Mouse (Mus musculus) midbrain, postnatal 0 days (tissue): Measurements from ENCODE around the gene Ikbip. TPM values are rescaled to one million over a fixed set of nuclear protein-coding genes. Genes with fewer than 3 reads are reported as not detected.

Source experiments
- ATAC-seq: fragments of 200-750 bp; cut with Nextera tagmentation; 2 replicates; pipeline ENCODE4 v1.8.0; 2017; ENCODE audit warnings: moderate number of reproducible peaks, mild to moderate bottlenecking, moderate TSS enrichment, moderate library complexity; ENCODE audit not compliant: low FRiP score
- DNase-seq: peaks from one replicate; pipeline ENCODE4 v3.0.0-alpha.2; 2015; ENCODE audit warnings: low spot score
- H3K27ac ChIP-seq: fragments of 300-500 bp; sonication (generic); 2 replicates; pipeline ENCODE4 v1.5.1; 2014; ENCODE audit warnings: low read depth, mild to moderate bottlenecking, low read length, mixed read lengths
- H3K27me3 ChIP-seq: fragments of 300-500 bp; sonication (generic); 2 replicates; pipeline ENCODE4 v1.6.1; 2014; ENCODE audit warnings: low read length, control low read depth, mixed read lengths; ENCODE audit not compliant: insufficient read depth
- H3K36me3 ChIP-seq: fragments of 300-500 bp; sonication (generic); 2 replicates; pipeline ENCODE4 v1.6.1; 2014; ENCODE audit warnings: low read length, control low read depth, mixed read lengths; ENCODE audit not compliant: insufficient read depth
- H3K4me1 ChIP-seq: fragments of 300-500 bp; sonication (generic); 2 replicates; pipeline ENCODE4 v1.6.1; 2014; ENCODE audit warnings: mild to moderate bottlenecking, control low read depth, antibody characterized with exemption, low read length, mixed read lengths; ENCODE audit not compliant: insufficient read depth
- H3K4me2 ChIP-seq: fragments of 300-500 bp; sonication (generic); 2 replicates; pipeline ENCODE4 v1.6.1; 2014; ENCODE audit warnings: low read depth, mild to moderate bottlenecking, low read length, mixed read lengths; ENCODE audit not compliant: poor library complexity, severe bottlenecking
- H3K4me3 ChIP-seq: fragments of 300-500 bp; sonication (generic); 2 replicates; pipeline ENCODE4 v1.5.1; 2014; ENCODE audit warnings: low read depth, mild to moderate bottlenecking, low read length, moderate library complexity
- H3K9ac ChIP-seq: fragments of 300-500 bp; sonication (generic); replicated peaks from 2 replicates; pipeline ENCODE4 v1.6.1; 2014; ENCODE audit warnings: mild to moderate bottlenecking, low read length, moderate library complexity, mixed read lengths; ENCODE audit not compliant: poor library complexity, severe bottlenecking
- H3K9me3 ChIP-seq: fragments of 300-500 bp; sonication (generic); 2 replicates; pipeline ENCODE4 v1.6.1; 2016; ENCODE audit warnings: low read length, control low read depth
- CTCF ChIP-seq: IDR thresholded peaks from 2 replicates; pipeline ENCODE4 v1.5.1; 2016; ENCODE audit warnings: antibody characterized with exemption, mild to moderate bottlenecking
- WGBS: fragments of 180-500 bp; shearing (Covaris S2); extraction: QIAGEN DNeasy Blood & Tissue Kit; methylation state at CpG from one replicate; pipeline ENCODE4 v1.1.7; 2014; 5-methylcytosine and 5-hydroxymethylcytosine counted together
- polyA plus RNA-seq: library from polyadenylated mRNA; unstranded; fragments of >200 nt; fragmentation: Nextera tagmentation; extraction: Ambion mirVana; gene quantifications from 2 replicates; pipeline ENCODE4 v1.2.1, GENCODE M21; 2015
- total RNA-seq: library from RNA; depleted of rRNA; stranded (reverse); fragments of >200 nt; gene quantifications from 2 replicates; pipeline ENCODE4 v1.2.3, GENCODE M21; 2014

The Ikbip gene
- total and polyA plus RNA-seq, 2 experiments from 2014 or later, result 16.9 to 17.3 TPM

DNA sequence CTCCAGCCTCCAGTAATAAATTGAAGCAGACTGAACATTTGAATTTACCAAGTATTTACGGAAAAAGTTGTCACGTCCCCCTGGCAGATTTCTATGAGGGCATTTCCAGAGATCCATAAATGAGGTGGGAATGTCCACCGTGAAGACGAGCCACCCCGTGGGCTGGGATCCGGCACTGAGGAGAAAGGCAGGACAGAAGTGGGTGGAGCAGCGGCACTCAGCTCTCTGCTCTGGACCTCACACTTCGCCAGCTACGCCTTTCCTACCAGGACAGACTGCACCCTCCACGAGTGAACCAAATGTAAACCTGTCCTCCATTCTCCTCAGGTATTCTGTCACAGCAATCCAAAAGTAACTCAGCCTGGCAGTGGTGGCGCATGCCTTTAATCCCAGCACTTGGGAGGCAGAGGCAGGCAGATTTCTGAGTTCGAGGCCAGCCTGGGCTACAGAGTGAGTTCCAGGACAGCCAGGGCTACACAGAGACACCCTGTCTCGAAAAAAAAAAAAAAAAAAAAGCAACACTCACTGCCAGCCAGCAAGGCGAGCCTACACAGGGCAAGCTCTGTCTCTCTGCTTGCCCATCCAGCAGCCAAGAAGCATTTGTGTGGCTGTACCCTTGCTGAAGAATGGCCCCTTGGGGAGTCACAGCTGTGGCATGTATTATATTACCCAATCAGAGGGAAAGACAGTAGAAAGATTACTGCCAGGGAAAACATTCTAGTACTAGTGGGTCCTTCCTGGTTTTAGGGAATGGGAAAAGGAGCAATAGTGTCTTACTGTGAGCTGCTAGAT lies 20.3 kb downstream of the Ikbip start:
- Histone ChIP-seq H3K27ac (no peak overlapping the region), H3K9me3 (no peaks in the 10 kb centered on the region), H3K36me3 (peaks cover 6% of the 10 kb centered on the region), H3K4me1 (no peaks in the 10 kb centered on the region), H3K9ac (no peak overlapping the region), H3K27me3 (no peaks in the 10 kb centered on the region), H3K4me2 (no peak overlapping the region), H3K4me3 (no peak overlapping the region)
- no peak for TF ChIP-seq CTCF
- ATAC-seq (no peak), DNase-seq (no peak)
- 93% methylated on average over 14 of the region's 14 CpGs for WGBS

DNA sequence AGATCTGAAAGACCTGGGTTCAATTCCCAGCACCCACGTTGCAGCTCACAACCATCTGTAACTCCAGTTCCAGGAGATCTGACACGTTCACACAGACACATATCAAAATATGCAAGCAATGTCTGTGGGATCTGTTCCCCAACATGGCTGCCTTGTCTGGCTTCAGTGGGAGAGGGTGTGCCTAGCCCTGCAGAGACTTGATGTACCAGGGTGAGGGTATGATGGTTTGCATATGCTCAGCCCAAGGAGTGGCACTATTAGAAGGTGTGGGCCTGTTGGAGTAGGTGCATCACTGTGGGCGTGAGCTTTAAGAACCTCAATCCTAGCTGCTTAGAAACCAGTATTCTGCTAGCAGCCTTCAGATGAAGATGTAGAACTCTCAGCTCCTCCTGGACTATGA lies 23.2 kb downstream of the Ikbip start:
- no peaks in the 10 kb centered on the region for H3K9me3 ChIP-seq
- WGBS, result 86% methylated on average over 3 of the region's 3 CpGs
- H3K9ac ChIP-seq, result no peak overlapping the region
- no peak for DNase-seq
- no peak for ATAC-seq
- no peak overlapping the region for H3K4me2 ChIP-seq
- no peaks in the 10 kb centered on the region for H3K27me3 ChIP-seq
- TF ChIP-seq CTCF, result no peak
- no peak overlapping the region for H3K27ac ChIP-seq
- H3K4me3 ChIP-seq, result no peak overlapping the region
- H3K36me3 ChIP-seq, result peaks cover 6% of the 10 kb centered on the region
- H3K4me1 ChIP-seq, result no peaks in the 10 kb centered on the region

DNA sequence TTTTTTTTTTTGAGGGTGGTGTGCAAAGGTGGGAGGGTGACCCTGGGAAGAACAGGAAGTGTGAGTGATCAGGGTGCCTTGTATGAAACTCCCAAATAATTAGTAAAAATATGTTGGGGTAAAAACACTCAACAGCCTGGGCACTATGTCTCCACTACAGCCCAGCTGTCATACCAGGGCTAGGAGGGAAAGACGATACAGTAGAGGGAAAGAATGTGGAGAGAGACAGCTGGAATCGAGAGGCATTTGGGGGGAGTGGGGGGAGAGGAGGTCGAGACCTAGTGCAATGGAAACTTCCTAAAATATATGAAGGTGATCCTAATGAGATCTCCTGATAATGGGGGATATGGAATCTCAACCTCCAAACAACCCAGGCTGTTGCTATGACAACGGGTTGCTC lies 27.1 kb downstream of the Ikbip start:
- peaks cover 15% of the 10 kb centered on the region for H3K36me3 ChIP-seq
- whole genome bisulfite sequencing, result 78% methylated on average over 4 of the region's 4 CpGs
- H3K27me3 ChIP-seq, result no peaks in the 10 kb centered on the region
- H3K9me3 ChIP-seq, result no peaks in the 10 kb centered on the region
- ATAC-seq (no peak), DNase-seq (no peak)
- H3K9ac ChIP-seq, result no peak overlapping the region
- no peak overlapping the region for H3K4me2 ChIP-seq
- H3K4me1 ChIP-seq, result no peaks in the 10 kb centered on the region
- no peak for TF ChIP-seq CTCF
- H3K4me3 ChIP-seq, result no peak overlapping the region
- H3K27ac ChIP-seq, result no peak overlapping the region

DNA sequence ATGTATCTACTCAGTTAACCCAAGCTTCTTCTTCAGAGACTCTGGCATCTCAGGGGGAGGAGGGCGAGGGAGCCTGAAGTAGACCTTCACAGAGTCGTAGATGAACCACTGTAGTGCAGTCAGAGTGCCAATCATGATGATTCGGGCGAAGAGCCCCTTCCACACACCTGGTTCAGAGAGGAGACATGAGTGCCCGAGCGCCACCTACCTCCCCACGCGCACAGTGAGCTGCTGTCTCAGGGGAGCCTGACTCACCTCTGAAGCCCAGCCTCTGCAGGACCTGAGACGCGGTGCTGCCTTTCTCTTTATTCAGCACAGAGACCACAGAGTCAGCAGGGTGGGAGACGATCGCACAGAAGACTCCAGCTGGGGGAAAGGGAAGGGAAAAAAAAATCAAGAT lies 34.2 kb downstream of the Ikbip start:
- H3K27me3 ChIP-seq, result no peaks in the 10 kb centered on the region
- H3K9ac ChIP-seq, result no peak overlapping the region
- no peaks in the 10 kb centered on the region for H3K4me1 ChIP-seq
- DNase-seq, result no peak
- no peak for TF ChIP-seq CTCF
- 89% methylated on average over 12 of the region's 12 CpGs for WGBS
- no peak overlapping the region for H3K4me2 ChIP-seq
- H3K27ac ChIP-seq, result no peak overlapping the region
- ATAC-seq, result no peak
- H3K36me3 ChIP-seq, result peaks cover 56% of the 10 kb centered on the region
- no peaks in the 10 kb centered on the region for H3K9me3 ChIP-seq
- H3K4me3 ChIP-seq, result no peak overlapping the region

DNA sequence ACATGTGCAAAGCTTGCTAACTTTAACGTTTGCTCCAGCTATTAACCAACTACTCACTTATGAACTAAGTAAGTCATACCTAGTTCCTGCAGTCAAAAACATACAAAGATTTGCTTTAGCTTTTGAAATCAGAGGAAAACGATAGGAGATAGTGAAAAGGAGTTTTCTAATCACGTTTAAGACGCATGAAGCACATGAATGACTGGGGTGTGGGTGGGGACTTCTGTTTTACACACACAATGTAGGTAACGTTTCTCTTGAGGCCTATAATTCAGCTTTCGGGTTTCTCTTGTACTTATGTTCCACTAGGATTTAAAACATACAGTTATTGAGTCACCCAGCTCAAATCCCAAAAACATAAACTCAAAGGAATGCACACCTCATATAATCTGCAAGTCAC lies 39.9 kb downstream of the Ikbip start:
- peaks cover 6% of the 10 kb centered on the region; the same call in 1 of the 2 replicates for H3K4me1 ChIP-seq
- no peaks in the 10 kb centered on the region for H3K27me3 ChIP-seq
- ATAC-seq (no peak), DNase-seq (no peak)
- H3K27ac ChIP-seq, result no peak overlapping the region
- H3K36me3 ChIP-seq, result peaks cover 20% of the 10 kb centered on the region
- TF ChIP-seq CTCF, result no peak
- peak overlapping the region; percentile 99 for H3K9ac ChIP-seq
- WGBS, result 36% methylated on average over 6 of the region's 6 CpGs
- H3K9me3 ChIP-seq, result no peaks in the 10 kb centered on the region
- peak overlapping the region; percentile 86 for H3K4me2 ChIP-seq
- H3K4me3 ChIP-seq, result peak overlapping the region; percentile 99

DNA sequence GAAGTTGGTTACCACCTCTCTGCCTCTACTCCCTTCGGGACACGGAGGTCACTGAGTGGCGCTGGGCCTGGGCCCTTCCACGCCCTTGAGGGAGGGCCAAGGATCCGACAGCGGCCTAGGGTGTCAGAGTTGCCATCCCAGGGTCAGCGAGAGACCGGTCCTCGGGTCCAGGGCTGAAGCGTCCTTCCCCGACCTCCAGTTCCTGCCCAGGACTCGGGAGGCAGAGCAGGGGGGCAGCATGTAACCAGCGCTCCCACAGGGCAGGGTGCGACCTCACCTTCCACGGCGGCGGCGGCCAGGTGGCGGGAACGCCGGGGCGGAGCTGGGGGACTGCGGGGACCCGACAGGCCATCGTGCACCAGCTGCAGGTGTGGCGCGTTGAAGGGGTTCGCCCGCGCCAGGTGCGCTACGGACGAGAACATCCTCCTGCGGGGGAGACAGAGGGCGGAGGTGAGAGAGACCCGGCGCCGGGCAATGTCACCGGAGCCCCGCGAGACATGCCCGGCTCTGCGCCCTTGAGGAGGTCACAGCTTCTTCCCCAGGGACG lies 40.6 kb downstream of the Ikbip start:
- H3K9me3 ChIP-seq, result no peaks in the 10 kb centered on the region
- H3K4me2 ChIP-seq, result peak overlapping the region; percentile 86
- peak overlapping the region; percentile 91 for H3K27ac ChIP-seq
- H3K36me3 ChIP-seq, result peaks cover 13% of the 10 kb centered on the region
- TF ChIP-seq CTCF, result no peak
- DNase-seq (no peak), ATAC-seq (peak; percentile 62)
- 1% methylated on average over 42 of the region's 44 CpGs for WGBS
- H3K27me3 ChIP-seq, result no peaks in the 10 kb centered on the region
- H3K9ac ChIP-seq, result peak overlapping the region; percentile 99
- peak overlapping the region; percentile 99 for H3K4me3 ChIP-seq
- H3K4me1 ChIP-seq, result peaks cover 6% of the 10 kb centered on the region; the same call in 1 of the 2 replicates
